Mouse (Mus musculus) lung, postnatal 0 days (tissue): ENCODE data around the gene F12.

Experiments used
- CTCF ChIP-seq: IDR thresholded peaks from 2 replicates; pipeline ENCODE4 v1.5.1; 2016; ENCODE audit warnings: antibody characterized with exemption, mild to moderate bottlenecking
- EP300 ChIP-seq: IDR thresholded peaks from 2 replicates; pipeline ENCODE4 v1.6.1; 2016; ENCODE audit warnings: antibody characterized with exemption, mild to moderate bottlenecking, control low read depth

- TF ChIP-seq CTCF (peak; percentile 94), EP300 (no peak)
Observed at GRCm38 (mm10) chr13:55404853-55405782, 21.5 kb downstream of the F12 start.
